Mouse (Mus musculus) layer of hippocampus, adult 6 months (tissue): Measurements from ENCODE around the gene Kmt2b. TPM values are rescaled to one million over a fixed set of nuclear protein-coding genes. Genes with fewer than 3 reads are reported as not detected.

Experiments used
- long read RNA-seq, 2 experiments: library from polyadenylated mRNA; unstranded; transcript quantifications; one replicate each; pipeline ENCODE4 v2.0.0; 2019 to 2020
- microRNA-seq: library from miRNA; unstranded; fragments of <30 nt; microRNA quantifications from one replicate; pipeline ENCODE4 v1.2.0, GENCODE M21; 2020
- polyA plus RNA-seq: library from polyadenylated mRNA; unstranded; fragments of <200 nt; fragmentation: Nextera tagmentation; gene quantifications from 2 replicates; pipeline ENCODE4 v1.2.3, GENCODE M21; 2021

Kmt2b gene
- polyA plus RNA-seq, result 1.4 and 3.8 TPM in 2 replicates
- long read RNA-seq, experiment 1, partial matches to known transcripts, result 5 of 5 reads
- long read RNA-seq, experiment 1, other reads (novel, unspliced or antisense), result 0 of 5 reads
- long read RNA-seq, experiment 2, partial matches to known transcripts, result 10 of 11 reads
- long read RNA-seq, experiment 2, other reads (novel, unspliced or antisense), result 1 of 11 reads

GRCm38 (mm10) chr7:30588676-30589434 is at the start of gene Kmt2b:
TSS of gene Kmt2b (minus strand) at chr7:30588726.

GRCm38 (mm10) chr7:30635752-30636151 is 47.2 kb upstream of the Kmt2b start, which contains the start of gene Etv2:
TSS of gene Etv2 (minus strand) at chr7:30635852.

GRCm38 (mm10) chr7:30625530-30626384 is 37.2 kb upstream of the Kmt2b start, which contains the start of gene Cox6b1:
TSS of gene Cox6b1 (minus strand) at chr7:30626151.

GRCm38 (mm10) chr7:30612654-30613402 is 24.3 kb upstream of the Kmt2b start, which contains the start of gene Upk1a:
TSS of gene Upk1a (minus strand) at chr7:30612847.

GRCm38 (mm10) chr7:30598786-30599185 is 10.3 kb upstream of the Kmt2b start, which contains the start of gene Zbtb32:
TSS of gene Zbtb32 (minus strand) at chr7:30598909.

GRCm38 (mm10) chr7:30564970-30565571 is 23.5 kb downstream of the Kmt2b start, which contains the start of gene Igflr1:
TSS of gene Igflr1 (plus strand) at chr7:30565427.

GRCm38 (mm10) chr7:30563117-30563905 is 25.2 kb downstream of the Kmt2b start, which contains the start of the genes U2af1l4, Gm49396 and Psenen:
TSS of gene U2af1l4 (plus strand) at chr7:30563301.
TSS of gene Gm49396 (plus strand) at chr7:30563344.
TSS of gene Psenen (minus strand) at chr7:30563627.

GRCm38 (mm10) chr7:30559443-30559954 is 29.0 kb downstream of the Kmt2b start, which contains the start of gene Lin37:
TSS of gene Lin37 (minus strand) at chr7:30559838.

GRCm38 (mm10) chr7:30552102-30553020 is 36.2 kb downstream of the Kmt2b start, which contains the start of the genes Hspb6 and Proser3:
TSS of gene Hspb6 (plus strand) at chr7:30552178.
TSS of gene Proser3 (minus strand) at chr7:30552299.

GRCm38 (mm10) chr7:30534633-30535577 is 53.6 kb downstream of the Kmt2b start, which contains the start of gene Arhgap33:
TSS of gene Arhgap33 (minus strand) at chr7:30535060.

Small RNA genes within 50 kb of the gene (microRNA-seq; reads per million reads assigned to microRNA genes)
- gene Gm38670, result 1.7 reads per million
- not detected for gene Mir3569

Other genes with a start within 250 kb of the Kmt2b start
- 4.7 and 4.8 TPM in 2 replicates for gene Lrfn3, start 226.0 kb downstream of the Kmt2b start, polyA plus RNA-seq
- 120 and 125 TPM in 2 replicates for gene Tyrobp, start 175.0 kb downstream of the Kmt2b start, polyA plus RNA-seq
- 2.7 and 3.0 TPM in 2 replicates for gene Hcst, start 168.9 kb downstream of the Kmt2b start, polyA plus RNA-seq
- 0.40 and 0.80 TPM in 2 replicates for gene Nfkbid, start 167.0 kb downstream of the Kmt2b start, polyA plus RNA-seq
- gene Aplp1, start 143.2 kb downstream of the Kmt2b start, polyA plus RNA-seq, result 316 and 379 TPM in 2 replicates
- gene Kirrel2, start 131.0 kb downstream of the Kmt2b start, polyA plus RNA-seq, result 1.9 and 2.2 TPM in 2 replicates
- gene Nphs1, start 130.4 kb downstream of the Kmt2b start, polyA plus RNA-seq, result 0.90 and 0.92 TPM in 2 replicates
- gene Prodh2, start 95.1 kb downstream of the Kmt2b start, polyA plus RNA-seq, result not detected in 2 replicates
- gene Arhgap33, start 53.7 kb downstream of the Kmt2b start, polyA plus RNA-seq, result 43.0 and 61.1 TPM in 2 replicates
- 6.1 and 6.3 TPM in 2 replicates for gene Hspb6, start 36.5 kb downstream of the Kmt2b start, polyA plus RNA-seq
- gene Proser3, start 36.4 kb downstream of the Kmt2b start, polyA plus RNA-seq, result 1.2 and 4.0 TPM in 2 replicates
- 65.8 and 69.9 TPM in 2 replicates for gene Lin37, start 28.9 kb downstream of the Kmt2b start, polyA plus RNA-seq
- gene U2af1l4, start 25.4 kb downstream of the Kmt2b start, polyA plus RNA-seq, result 122 and 127 TPM in 2 replicates
- 0.33 and 0.40 TPM in 2 replicates for gene Gm49396, start 25.4 kb downstream of the Kmt2b start, polyA plus RNA-seq
- 190 and 201 TPM in 2 replicates for gene Psenen, start 25.1 kb downstream of the Kmt2b start, polyA plus RNA-seq
- gene Igflr1, start 23.3 kb downstream of the Kmt2b start, polyA plus RNA-seq, result 0.46 and 0.69 TPM in 2 replicates
- gene Zbtb32, start 10.2 kb upstream of the Kmt2b start, polyA plus RNA-seq, result 0.23 and 0.30 TPM in 2 replicates
- not detected in 2 replicates for gene Upk1a, start 24.1 kb upstream of the Kmt2b start, polyA plus RNA-seq
- 2,257 and 2,565 TPM in 2 replicates for gene Cox6b1, start 37.4 kb upstream of the Kmt2b start, polyA plus RNA-seq
- gene Etv2, start 47.1 kb upstream of the Kmt2b start, polyA plus RNA-seq, result not detected in 2 replicates
- gene Rbm42, start 61.6 kb upstream of the Kmt2b start, polyA plus RNA-seq, result 136 and 146 TPM in 2 replicates
- 3.7 and 4.0 TPM in 2 replicates for gene Haus5, start 76.3 kb upstream of the Kmt2b start, polyA plus RNA-seq
- gene Pmis2, start 82.9 kb upstream of the Kmt2b start, polyA plus RNA-seq, result not detected in 2 replicates
- not detected in 2 replicates for gene 2200002J24Rik, start 110.2 kb upstream of the Kmt2b start, polyA plus RNA-seq
- 1.1 and 1.2 TPM in 2 replicates for gene Atp4a, start 123.5 kb upstream of the Kmt2b start, polyA plus RNA-seq
- gene Tmem147, start 140.8 kb upstream of the Kmt2b start, polyA plus RNA-seq, result 194 and 230 TPM in 2 replicates
- not detected in 2 replicates for gene Gapdhs, start 155.0 kb upstream of the Kmt2b start, polyA plus RNA-seq
- 3.8 and 3.9 TPM in 2 replicates for gene Sbsn, start 162.7 kb upstream of the Kmt2b start, polyA plus RNA-seq
- gene Dmkn, start 175.0 kb upstream of the Kmt2b start, polyA plus RNA-seq, result 2.9 and 4.1 TPM in 2 replicates
- not detected in 2 replicates for gene Krtdap, start 199.2 kb upstream of the Kmt2b start, polyA plus RNA-seq
- gene Ffar2, start 235.0 kb upstream of the Kmt2b start, polyA plus RNA-seq, result not detected in 2 replicates